Mouse (Mus musculus): Measurements from ENCODE around the gene Atp8a1.

GRCm38 (mm10) chr5:67854963-67855606 lies 7.9 kb upstream of the Atp8a1 start:
- no peak for TF ChIP-seq CTCF (IDR thresholded peaks at IDR 0.05; ENCODE audit: low read depth, low read length)
- TF ChIP-seq POLR2A (IDR thresholded peaks at IDR 0.05; ENCODE audit: extremely low read depth, insufficient read depth, low read length): no peak
